Mouse (Mus musculus) left cerebral cortex, adult 9 months (tissue): ENCODE measurements around the gene Mrps15.
"Not testable (repeated sequence)": the region's sequence is repeated elsewhere in the genome, so short reads cannot be mapped to it uniquely, and the experiment has no call there.

ENCODE experiments used
- DNase-seq, 2 experiments: peaks; one replicate each; pipeline ENCODE4 v3.0.0; 2022; ENCODE audit warnings: low spot score in 2 of 2

Gene Mrps15

GRCm38 (mm10) chr4:126077833-126078232, 31.1 kb downstream of the Mrps15 start:
- no peak for DNase-seq

DNA sequence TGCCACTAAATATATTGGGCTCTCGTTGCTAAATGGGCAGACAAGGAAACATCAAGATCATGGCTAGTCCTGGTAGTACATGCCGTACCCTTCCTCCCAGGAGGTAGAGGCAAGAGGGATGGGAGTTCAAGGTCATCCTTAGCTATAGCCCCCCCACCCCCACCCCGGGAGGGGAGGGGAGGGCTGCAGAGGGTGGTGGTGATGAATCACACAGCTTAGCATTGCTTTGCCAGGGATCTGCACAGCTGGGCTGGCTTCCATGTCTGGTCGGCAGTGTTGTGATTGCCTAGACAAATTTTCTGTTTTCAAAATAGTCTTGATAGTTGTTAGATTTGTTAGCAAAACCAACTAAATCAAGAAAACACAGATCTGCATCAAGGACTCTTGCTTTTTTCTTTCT, 32.5 kb downstream of the Mrps15 start:
- DNase-seq: no peak

DNA sequence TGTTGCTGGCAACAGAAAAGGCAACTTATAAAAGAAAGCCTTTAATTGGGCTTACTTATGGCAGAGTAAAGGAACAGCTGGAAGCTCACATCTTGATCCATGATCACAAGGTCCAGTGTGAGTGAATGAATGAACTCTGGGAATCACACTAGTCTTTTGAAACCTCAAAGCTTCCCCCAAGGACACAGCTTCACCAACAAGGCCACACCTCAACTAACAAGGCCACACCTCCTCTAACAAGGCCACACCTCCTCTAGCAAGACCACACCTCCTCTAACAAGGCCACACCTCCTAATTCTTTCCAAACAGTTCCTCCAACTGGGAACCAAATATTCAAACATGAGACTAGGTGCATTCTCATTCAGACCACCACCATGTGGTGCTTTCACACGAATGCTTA, 34.9 kb downstream of the Mrps15 start:
- DNase-seq: no peak

- no peak for DNase-seq
Measured at GRCm38 (mm10) chr4:126083021-126083420, 36.3 kb downstream of the Mrps15 start.

- no peak for DNase-seq
Measured at GRCm38 (mm10) chr4:126084382-126084781, 37.7 kb downstream of the Mrps15 start.

DNA sequence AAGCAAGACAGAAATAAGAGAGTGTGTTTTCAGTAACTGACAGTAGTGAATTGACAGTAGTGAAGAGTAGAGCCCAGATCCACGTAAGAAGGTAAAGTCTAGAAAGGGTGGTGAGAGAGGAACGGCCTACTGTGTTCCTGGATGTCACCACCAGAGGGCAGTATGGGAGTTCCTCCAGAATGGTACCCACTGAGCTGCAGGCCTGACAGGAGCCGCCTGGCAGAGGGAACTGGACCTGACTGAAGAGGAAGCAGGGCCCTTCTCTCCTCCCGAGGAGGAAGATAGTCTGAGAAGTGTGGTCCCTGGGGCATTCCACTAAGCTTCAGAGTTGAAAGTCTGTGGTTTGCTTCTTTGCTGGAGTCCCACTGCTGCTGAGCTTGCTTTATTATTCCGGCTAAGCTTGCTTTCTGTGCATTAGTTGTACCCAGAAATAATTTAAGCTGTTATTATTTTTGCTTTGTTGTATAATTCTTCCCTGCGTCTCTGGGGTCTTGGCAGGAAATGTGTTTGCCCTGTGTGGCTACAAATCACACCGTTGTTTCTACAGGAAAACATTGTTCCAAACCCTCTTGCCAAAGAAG, 39.4 kb downstream of the Mrps15 start:
- peak in 1 of 2 experiments; percentile 82 for DNase-seq

DNA sequence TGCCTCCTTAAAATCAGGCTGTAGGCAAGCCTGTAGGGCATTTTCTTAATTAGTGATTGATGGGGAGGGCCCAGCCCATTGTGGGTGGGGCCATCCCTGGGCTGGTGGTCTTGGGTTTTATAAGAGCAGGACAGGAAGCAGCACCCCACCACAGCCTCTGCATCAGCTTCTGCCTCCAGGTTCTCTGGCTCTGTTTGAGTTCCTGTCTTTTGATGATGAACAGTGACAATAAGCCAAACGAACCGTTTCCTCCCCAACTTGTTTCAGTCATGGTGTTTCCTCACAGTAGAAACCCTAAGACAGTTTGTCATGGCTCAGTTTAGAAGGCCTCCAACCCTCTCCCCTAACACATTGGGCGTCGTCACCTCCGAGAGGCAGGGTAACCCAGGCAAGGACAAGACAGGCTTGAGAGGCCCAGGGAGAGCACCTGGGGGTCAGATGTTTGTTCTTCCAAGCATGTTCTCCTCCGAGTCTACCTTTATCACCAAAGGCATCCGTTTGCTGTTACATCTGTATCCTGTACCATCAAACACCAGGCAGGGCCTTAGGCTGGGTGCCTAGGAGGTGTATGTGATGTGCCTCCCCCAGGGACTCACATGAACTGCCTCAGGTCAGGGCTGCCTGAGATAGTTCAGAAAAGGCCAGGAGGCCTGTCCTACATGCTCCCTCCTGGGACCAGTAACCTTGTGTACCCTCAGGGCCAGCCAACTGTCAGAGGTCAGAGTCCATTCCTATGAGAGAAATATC, 43.5 kb downstream of the Mrps15 start:
- no peak for DNase-seq

DNA sequence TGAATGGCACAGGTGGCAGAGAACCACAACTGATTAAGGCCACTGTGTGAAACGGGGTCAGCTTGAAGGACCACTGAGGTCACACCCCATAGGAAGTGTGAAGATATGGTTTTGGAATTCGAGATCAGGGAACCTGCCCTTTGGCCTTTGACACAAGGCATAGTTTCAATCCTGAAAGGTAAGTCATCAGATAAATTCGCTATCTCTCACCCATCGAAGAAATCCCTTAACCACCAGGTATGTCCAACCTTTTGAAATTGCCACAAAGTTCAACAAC, 44.1 kb downstream of the Mrps15 start:
- no peak for DNase-seq

DNA sequence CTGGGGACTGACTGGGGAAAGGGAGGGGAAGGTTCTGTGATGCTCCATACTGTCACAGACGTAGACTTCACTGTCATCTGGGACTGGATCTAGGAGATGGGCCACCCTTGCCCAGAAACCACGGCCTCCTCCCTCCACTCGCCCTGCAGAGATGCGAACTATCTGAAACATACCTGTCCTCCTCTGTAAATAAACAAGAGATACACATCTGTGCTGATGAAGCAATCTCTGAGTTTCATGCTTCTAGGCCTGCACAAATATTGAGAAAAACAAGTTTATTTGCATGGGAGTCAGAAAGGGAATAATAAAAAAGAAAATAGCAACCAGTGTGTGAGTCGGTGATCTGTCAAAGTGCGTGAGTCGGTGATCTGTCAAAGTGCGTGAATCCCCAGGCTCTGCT, 45.1 kb downstream of the Mrps15 start:
- DNase-seq: no peak

DNA sequence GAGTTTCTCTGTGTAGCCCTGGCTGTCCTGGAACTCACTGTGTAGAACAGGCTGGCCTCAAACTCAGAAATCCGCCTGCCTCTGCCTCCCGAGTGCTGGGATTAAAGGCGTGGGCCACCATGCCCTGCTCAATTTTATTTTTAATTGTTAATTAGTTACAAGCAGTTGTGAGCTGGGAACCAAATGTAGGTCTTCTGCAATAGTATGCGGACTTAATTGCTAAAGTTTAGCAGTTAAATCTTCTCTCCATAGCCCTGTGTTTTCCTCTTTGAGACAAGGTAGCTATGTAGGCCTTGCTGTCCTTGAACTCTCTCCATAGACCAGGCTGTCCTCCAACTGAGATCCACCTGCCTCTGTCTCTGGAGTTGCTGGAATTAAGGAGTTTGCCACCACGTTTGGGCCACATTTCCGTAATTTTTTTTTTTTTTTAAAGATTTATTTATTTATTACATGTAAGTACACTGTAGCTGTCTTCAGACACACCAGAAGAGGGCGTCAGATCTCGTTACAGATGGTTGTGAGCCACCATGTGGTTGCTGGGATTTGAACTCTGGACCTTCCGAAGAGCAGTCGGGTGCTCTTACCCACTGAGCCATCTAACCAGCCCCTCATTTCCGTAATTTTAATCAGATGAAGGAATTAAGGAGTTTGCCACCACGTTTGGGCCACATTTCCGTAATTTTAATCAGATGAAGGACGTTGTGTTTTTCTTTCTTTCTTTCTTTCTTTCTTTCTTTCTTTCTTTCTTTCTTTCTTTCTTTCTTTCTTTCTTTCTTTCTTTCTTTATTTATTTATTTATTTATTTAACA, 49.1 kb downstream of the Mrps15 start:
- not testable (repeated sequence) for DNase-seq

- peak; percentile 91 to 97 for DNase-seq
Measured at GRCm38 (mm10) chr4:126096464-126097111, 49.9 kb downstream of the Mrps15 start, which contains the start of gene Lsm10. Gene Lsm10 (plus strand): TSS chr4:126096623.

GRCm38 (mm10) chr4:126097711-126098253, 51.1 kb downstream of the Mrps15 start:
- no peak for DNase-seq

DNA sequence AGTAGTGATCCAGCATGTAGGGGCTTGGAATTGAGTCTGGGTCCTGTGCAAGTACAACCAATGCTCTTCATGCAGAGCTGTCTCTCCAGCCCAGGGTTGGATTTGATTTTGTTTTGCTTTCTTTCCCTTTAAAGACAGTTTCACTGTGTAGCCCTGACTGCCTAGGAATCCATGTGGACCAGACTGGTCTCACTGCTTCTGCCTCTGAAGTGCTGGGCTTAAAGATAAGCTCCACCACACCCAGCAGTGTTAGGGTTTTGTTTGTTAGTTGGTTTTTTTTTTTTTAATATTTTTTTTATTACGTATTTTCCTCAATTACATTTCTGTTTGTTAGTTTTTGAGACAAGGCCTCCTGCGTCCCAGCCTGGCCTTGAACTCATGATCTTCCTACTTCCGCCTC, 52.6 kb downstream of the Mrps15 start:
- DNase-seq: no peak

DNA sequence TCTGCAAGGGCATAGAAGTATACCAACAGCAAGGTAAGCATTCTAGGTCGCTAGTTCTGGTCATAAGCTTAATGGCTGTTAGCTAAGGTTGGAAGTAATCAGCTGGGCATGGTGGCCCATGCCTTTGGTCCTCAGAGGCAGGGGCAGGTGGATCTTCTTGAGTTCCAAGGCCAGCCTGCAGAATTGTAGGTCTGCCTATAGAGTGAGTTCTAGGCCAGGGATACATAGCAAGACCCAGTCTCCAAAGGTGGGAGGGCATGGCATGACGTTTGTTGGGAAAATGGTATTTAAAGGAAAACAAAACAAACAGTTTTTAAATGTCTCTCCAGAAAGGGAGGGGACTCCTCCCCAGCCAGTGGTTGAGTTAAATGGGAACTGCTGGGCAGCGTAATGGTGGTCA, 54.0 kb downstream of the Mrps15 start:
- no peak for DNase-seq

DNA sequence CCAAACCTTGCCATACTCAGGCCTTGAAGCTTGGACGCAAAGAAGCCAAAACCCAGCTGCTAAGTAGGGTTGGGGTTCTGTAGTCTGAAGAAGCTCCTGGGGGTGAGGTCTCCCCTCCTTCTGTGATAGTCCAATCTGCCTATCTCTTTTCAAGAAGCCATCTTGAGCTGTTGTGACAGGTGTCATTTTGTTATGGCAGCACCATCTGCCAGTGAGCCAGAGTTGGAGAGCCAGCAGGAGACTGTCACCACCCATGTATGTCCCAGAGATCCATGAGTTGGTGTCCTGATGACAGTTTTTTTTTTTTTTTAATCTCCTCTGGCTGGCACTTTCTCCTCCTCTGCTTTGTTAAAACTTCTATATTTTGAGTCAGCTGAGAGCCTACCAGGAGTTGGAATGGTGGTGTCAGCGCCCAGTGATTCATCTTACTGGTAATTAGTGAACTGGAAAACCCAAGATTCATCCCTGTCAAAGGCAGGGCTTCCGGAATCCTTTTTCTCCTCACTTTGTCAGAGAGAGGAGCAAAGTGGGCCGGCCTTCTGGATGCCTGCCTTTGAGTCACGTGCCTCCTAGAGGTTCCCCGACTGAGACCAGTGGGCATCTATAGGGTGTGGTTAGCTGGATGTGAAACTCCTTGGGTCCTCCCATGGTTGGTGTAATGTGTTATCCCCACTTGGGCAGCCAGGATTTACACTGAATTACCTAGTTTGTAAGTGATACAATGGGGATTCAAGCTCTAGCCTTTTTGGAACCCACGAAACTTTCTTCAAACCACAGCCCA, 55.5 kb downstream of the Mrps15 start:
- DNase-seq: peak; percentile 49 to 50

GRCm38 (mm10) chr4:126103057-126103581, 56.4 kb downstream of the Mrps15 start:
- peak; percentile 79 to 88 for DNase-seq

DNA sequence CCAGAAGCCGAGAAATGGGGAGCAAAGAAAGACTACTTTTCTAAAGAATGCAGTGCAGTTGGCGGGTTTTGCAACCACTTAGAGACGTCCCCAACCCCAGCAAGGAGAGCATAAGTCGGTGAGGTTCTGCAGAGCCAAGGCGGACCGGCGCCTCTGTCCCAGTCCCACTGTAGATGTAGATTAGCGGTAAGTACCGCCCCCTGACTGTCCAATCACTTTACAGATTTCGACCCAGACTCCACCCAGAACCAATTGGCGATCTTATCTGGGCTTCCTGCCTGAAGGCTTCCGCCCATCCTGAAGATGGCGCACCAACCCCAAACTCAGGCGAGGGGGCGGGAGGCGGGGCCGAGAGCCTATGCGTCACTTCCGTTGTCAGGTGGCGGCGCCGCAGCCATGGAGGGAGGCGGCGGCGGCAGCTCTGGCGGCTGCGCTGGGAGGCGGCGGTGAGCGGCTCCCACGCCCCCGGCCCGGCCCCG, 56.9 kb downstream of the Mrps15 start, which contains the start of gene Stk40:
Gene Stk40 (plus strand): TSS at position 368 of the 479 bp plus-strand sequence.
- peak; percentile 95 to 97 for DNase-seq

DNA sequence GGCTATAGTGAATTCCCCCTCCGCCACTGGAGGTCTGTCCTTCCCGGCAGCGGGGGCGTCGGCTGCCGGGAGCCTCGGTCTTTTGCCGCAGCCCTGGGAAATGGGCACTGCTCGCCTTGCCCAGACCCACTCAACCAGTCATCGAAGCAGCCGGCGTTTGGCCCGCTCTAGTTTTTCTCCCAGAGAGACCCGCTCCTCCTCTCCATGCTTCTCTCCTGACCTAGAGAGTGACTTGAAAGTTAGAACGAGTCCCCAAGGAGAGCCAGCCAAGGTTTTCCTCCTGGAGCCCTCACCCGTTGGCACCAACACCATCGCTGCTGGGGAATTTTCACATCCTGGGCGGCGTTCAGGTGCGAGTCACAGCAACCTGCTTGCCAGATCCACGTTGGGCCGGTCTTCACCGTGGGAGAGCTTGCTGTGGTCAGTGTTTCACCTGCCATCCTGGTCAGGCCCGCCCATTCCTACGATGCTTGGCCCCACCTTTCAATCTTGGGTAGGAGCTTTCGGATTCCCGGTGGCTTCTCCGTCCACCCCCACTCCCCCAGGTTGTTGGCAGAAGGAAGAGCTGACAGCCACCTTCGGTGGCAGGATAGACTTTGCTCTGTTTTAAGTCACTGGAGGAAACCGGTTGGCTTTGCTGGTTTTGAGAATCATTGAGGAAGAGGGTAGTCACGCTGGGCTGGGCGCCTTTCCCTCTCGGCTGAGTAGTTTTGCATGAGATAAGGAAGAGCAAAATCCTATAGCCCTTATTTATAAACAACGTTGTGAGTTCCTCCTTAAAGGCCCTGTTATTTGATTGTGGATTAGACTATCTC, 57.7 kb downstream of the Mrps15 start:
- DNase-seq: peak in 1 of 2 experiments; percentile 47
